Mouse (Mus musculus): ENCODE data around the gene Gga3. TPM values are rescaled to one million over a fixed set of nuclear protein-coding genes. Genes with fewer than 3 reads are reported as not detected.

Gga3 gene
- polyA plus RNA-seq, 1 experiment, result 39.4 TPM

- Histone ChIP-seq H3K4me1 (ENCODE audit: control insufficient read depth, insufficient read depth, insufficient read length) (peaks cover 16% of the 10 kb centered on the region; the same call in 1 of the 2 replicates), H3K27me3 (ENCODE audit: control insufficient read depth, insufficient read depth, low read length) (no peaks in the 10 kb centered on the region), H3K27ac (ENCODE audit: insufficient read depth, low read length) (peak within 1 kb of the TSS; percentile 99), H3K4me3 (ENCODE audit: extremely low read depth, insufficient read depth, insufficient read length) (peak within 1 kb of the TSS; percentile 92), H3K36me3 (ENCODE audit: control insufficient read depth, insufficient read depth, low read length) (peaks cover 42% of the 10 kb centered on the region)
- TF ChIP-seq POLR2A (IDR thresholded peaks at IDR 0.05; ENCODE audit: low read depth, low read length), result peak; percentile 75
- peak; percentile 34; the same call in 1 of the 2 replicates for TF ChIP-seq CTCF (IDR thresholded peaks at IDR 0.05; ENCODE audit: extremely low read depth, insufficient read depth, insufficient read length, insufficient replicate concordance)
- under 1% methylated on average over 47 of the region's 80 CpGs for WGBS
- DNase-seq (ENCODE audit: low read depth in 1 of 2, low spot score in 2 of 2), result peak; percentile 86 to 96
Measured at GRCm38 (mm10) chr11:115612410-115613137, 8.7 kb upstream of the Gga3 start, which contains the start of gene Mif4gd. Gene Mif4gd, minus strand, starts transcription at chr11:115612969.

GRCm38 (mm10) chr11:115612059-115612409 is 8.2 kb upstream of the Gga3 start:
- DNase-seq (ENCODE audit: low read depth in 1 of 2, low spot score in 2 of 2), result peak in 1 of 2 experiments; percentile 40
- Histone ChIP-seq H3K4me3 (ENCODE audit: extremely low read depth, insufficient read depth, insufficient read length) (peak overlapping the region; percentile 92), H3K4me1 (ENCODE audit: control insufficient read depth, insufficient read depth, insufficient read length) (peaks cover 16% of the 10 kb centered on the region; the same call in 1 of the 2 replicates), H3K27ac (ENCODE audit: insufficient read depth, low read length) (peak overlapping the region; percentile 84), H3K27me3 (ENCODE audit: control insufficient read depth, insufficient read depth, low read length) (no peaks in the 10 kb centered on the region), H3K36me3 (ENCODE audit: control insufficient read depth, insufficient read depth, low read length) (peaks cover 44% of the 10 kb centered on the region)
- no peak for TF ChIP-seq POLR2A (IDR thresholded peaks at IDR 0.05; ENCODE audit: low read depth, low read length)
- TF ChIP-seq CTCF (IDR thresholded peaks at IDR 0.05; ENCODE audit: extremely low read depth, insufficient read depth, insufficient read length, insufficient replicate concordance), result no peak
- 1% methylated on average over 13 of the region's 13 CpGs for WGBS

GRCm38 (mm10) chr11:115611173-115611572 is 7.3 kb upstream of the Gga3 start:
- peaks cover 45% of the 10 kb centered on the region for H3K36me3 ChIP-seq (ENCODE audit: control insufficient read depth, insufficient read depth, low read length)

GRCm38 (mm10) chr11:115609576-115609975 is 5.7 kb upstream of the Gga3 start:
- TF ChIP-seq CTCF (IDR thresholded peaks at IDR 0.05; ENCODE audit: extremely low read depth, insufficient read depth, insufficient read length, insufficient replicate concordance) (no peak), POLR2A (IDR thresholded peaks at IDR 0.05; ENCODE audit: low read depth, low read length) (no peak)
- WGBS, result 86% methylated on average over 3 of the region's 3 CpGs
- H3K36me3 ChIP-seq (ENCODE audit: control insufficient read depth, insufficient read depth, low read length), result peaks cover 40% of the 10 kb centered on the region
- H3K4me3 ChIP-seq (ENCODE audit: extremely low read depth, insufficient read depth, insufficient read length), result no peak overlapping the region
- no peak for DNase-seq (ENCODE audit: low read depth in 1 of 2, low spot score in 2 of 2)
- peaks cover 22% of the 10 kb centered on the region; the same call in 1 of the 2 replicates for H3K4me1 ChIP-seq (ENCODE audit: control insufficient read depth, insufficient read depth, insufficient read length)
- H3K27ac ChIP-seq (ENCODE audit: insufficient read depth, low read length), result no peak overlapping the region
- H3K27me3 ChIP-seq (ENCODE audit: control insufficient read depth, insufficient read depth, low read length), result no peaks in the 10 kb centered on the region

More at GRCm38 (mm10) chr11:115611173-115611572, 7.3 kb upstream of the Gga3 start:
- Histone ChIP-seq H3K4me3 (ENCODE audit: extremely low read depth, insufficient read depth, insufficient read length) (no peak overlapping the region), H3K4me1 (ENCODE audit: control insufficient read depth, insufficient read depth, insufficient read length) (peaks cover 16% of the 10 kb centered on the region; the same call in 1 of the 2 replicates), H3K27me3 (ENCODE audit: control insufficient read depth, insufficient read depth, low read length) (no peaks in the 10 kb centered on the region), H3K27ac (ENCODE audit: insufficient read depth, low read length) (no peak overlapping the region)
- WGBS, result 95% methylated on average over 6 of the region's 6 CpGs
- TF ChIP-seq CTCF (IDR thresholded peaks at IDR 0.05; ENCODE audit: extremely low read depth, insufficient read depth, insufficient read length, insufficient replicate concordance) (no peak), POLR2A (IDR thresholded peaks at IDR 0.05; ENCODE audit: low read depth, low read length) (no peak)
- DNase-seq (ENCODE audit: low read depth in 1 of 2, low spot score in 2 of 2), result no peak

GRCm38 (mm10) chr11:115608421-115609399 is 4.9 kb upstream of the Gga3 start:
- no peak overlapping the region for H3K4me3 ChIP-seq (ENCODE audit: extremely low read depth, insufficient read depth, insufficient read length)
- WGBS, result 92% methylated on average over 23 of the region's 23 CpGs
- no peaks in the 10 kb centered on the region for H3K27me3 ChIP-seq (ENCODE audit: control insufficient read depth, insufficient read depth, low read length)
- no peak for DNase-seq (ENCODE audit: low read depth in 1 of 2, low spot score in 2 of 2)
- H3K27ac ChIP-seq (ENCODE audit: insufficient read depth, low read length), result no peak overlapping the region
- TF ChIP-seq CTCF (IDR thresholded peaks at IDR 0.05; ENCODE audit: extremely low read depth, insufficient read depth, insufficient read length, insufficient replicate concordance) (no peak), POLR2A (IDR thresholded peaks at IDR 0.05; ENCODE audit: low read depth, low read length) (no peak)
- peaks cover 17% of the 10 kb centered on the region for H3K4me1 ChIP-seq (ENCODE audit: control insufficient read depth, insufficient read depth, insufficient read length)
- H3K36me3 ChIP-seq (ENCODE audit: control insufficient read depth, insufficient read depth, low read length), result peaks cover 40% of the 10 kb centered on the region

- DNase-seq (ENCODE audit: low read depth in 1 of 2, low spot score in 2 of 2), result no peak
- Histone ChIP-seq H3K4me1 (ENCODE audit: control insufficient read depth, insufficient read depth, insufficient read length) (peaks cover 20% of the 10 kb centered on the region), H3K36me3 (ENCODE audit: control insufficient read depth, insufficient read depth, low read length) (peaks cover 40% of the 10 kb centered on the region), H3K27me3 (ENCODE audit: control insufficient read depth, insufficient read depth, low read length) (no peaks in the 10 kb centered on the region), H3K4me3 (ENCODE audit: extremely low read depth, insufficient read depth, insufficient read length) (no peak overlapping the region), H3K27ac (ENCODE audit: insufficient read depth, low read length) (no peak overlapping the region)
- TF ChIP-seq CTCF (IDR thresholded peaks at IDR 0.05; ENCODE audit: extremely low read depth, insufficient read depth, insufficient read length, insufficient replicate concordance) (no peak), POLR2A (IDR thresholded peaks at IDR 0.05; ENCODE audit: low read depth, low read length) (no peak)
- 97% methylated on average over 18 of the region's 18 CpGs for WGBS
Measured at GRCm38 (mm10) chr11:115606733-115607132, 2.9 kb upstream of the Gga3 start.
